Mouse (Mus musculus) embryonic fibroblast, embryonic 13.5 days (primary cell): ENCODE results near the gene Rimbp2.

Experiments
- CTCF ChIP-seq: IDR thresholded peaks from 2 replicates; pipeline ENCODE4 v1.5.1; 2011; ENCODE audit warnings: mild to moderate bottlenecking, control low read depth, low read length, moderate library complexity, borderline replicate concordance; ENCODE audit not compliant: insufficient read depth
- POLR2A ChIP-seq: IDR thresholded peaks from 2 replicates; pipeline ENCODE4 v1.6.1; 2011; ENCODE audit warnings: low read depth, mild to moderate bottlenecking, control low read depth, low read length, moderate library complexity

- TF ChIP-seq CTCF (no peak), POLR2A (no peak)
Observed at GRCm38 (mm10) chr5:128947093-128947492, 6.2 kb downstream of the Rimbp2 start.
